Mouse (Mus musculus): ENCODE measurements around the gene Mospd3. TPM values are rescaled to one million over a fixed set of nuclear protein-coding genes. Genes with fewer than 3 reads are reported as not detected.
"Not testable (repeated sequence)": the region's sequence is repeated elsewhere in the genome, so short reads cannot be mapped to it uniquely, and the experiment has no call there.

Mospd3 gene
- total RNA-seq, 2 experiments from 2014 or later: 31.1 to 35.3 TPM

DNA sequence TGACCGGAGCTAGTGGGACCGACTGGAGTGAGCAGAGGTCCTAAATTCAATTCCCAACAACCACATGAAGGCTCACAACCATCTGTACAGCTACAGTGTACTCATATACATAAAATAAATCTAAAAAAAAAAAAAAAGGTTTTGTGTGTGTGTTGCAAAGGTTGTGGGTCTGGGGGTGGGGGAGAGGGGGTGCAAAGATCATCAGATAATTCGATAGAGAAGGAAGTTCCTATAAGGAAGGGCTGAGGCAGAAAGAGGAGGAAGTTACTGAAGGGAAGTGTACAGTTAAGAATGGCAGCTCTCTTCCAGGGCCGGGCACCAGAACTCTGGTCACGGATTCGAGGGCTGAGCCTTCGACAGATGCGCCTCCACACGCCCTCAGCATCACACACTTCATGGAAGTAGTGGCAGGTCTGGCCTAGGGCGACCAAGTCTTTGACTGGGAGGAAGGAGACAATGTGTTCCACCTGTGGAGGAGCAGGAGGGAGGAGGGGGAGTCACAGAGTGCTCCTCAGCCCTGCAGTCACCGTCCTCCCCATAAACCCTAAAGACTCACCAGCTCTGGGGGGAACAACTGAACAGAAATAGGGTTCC, 23.2 kb upstream of the Mospd3 start:
- no peak for DNase-seq (ENCODE audit: low spot score in 2 of 2)

DNA sequence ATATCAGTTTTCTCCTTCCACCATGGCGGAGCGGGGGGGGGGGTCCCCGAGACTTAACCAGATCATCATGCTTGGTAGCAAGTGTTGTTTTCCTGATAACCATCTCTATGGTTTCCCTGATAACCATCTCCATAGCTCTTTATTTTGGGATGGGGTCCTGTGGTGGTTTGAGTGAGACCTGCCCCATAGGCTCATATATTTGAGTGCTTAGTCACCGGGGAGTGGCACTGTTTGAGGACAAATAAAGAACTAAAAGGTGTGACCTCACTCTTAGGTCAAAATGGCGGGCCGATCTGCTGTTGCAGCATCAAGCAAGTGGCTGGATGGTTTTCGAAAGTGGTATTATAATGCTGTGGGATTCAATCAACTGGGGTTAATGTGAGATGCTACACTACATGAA, 14.5 kb upstream of the Mospd3 start:
- no peak for DNase-seq (ENCODE audit: low spot score in 2 of 2)

DNA sequence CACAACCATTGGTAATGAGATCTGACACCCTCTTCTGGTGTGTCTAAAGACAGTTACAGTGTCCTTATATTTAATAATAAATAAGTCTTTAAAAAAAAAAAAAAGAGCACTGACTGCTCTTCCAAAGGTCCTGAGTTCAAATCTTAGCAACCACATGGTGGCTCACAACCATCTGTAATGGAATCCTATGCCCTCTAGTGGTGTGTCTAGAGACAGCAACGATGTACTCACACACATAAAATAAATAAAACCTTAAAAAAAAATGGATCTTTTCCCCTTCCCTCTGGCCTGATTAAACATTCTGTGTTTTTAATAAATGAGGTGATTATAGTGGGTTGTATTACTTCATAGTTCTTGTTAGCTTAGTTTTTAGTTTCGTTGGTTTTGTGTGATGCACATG, 14.1 kb upstream of the Mospd3 start:
- not testable (repeated sequence) for DNase-seq (ENCODE audit: low spot score in 2 of 2)

DNA sequence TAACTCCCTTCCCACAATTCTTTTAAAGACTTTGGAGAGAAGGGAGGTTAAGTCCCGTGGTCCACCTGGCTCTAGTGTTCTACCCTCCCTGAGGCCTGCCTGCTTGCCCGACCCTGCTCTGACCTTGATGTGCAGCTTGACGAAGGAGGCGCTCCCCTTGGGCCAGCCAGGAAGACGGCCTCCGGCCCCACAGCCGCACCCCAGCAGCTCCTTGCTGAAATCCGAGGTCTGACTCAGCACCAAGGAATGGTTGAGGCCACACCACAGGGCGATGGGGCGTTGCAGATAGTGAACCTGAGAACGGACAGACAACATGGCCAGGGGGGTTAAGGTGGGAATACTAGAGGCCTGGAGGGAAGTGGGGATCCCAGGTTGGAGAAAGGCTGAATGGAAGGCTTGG, 12.7 kb upstream of the Mospd3 start, which contains the start of gene Pcolce:
Pcolce (minus strand) TSS at position 235 of the 400 bp plus-strand sequence.
- no peak for DNase-seq (ENCODE audit: low spot score in 2 of 2)

DNA sequence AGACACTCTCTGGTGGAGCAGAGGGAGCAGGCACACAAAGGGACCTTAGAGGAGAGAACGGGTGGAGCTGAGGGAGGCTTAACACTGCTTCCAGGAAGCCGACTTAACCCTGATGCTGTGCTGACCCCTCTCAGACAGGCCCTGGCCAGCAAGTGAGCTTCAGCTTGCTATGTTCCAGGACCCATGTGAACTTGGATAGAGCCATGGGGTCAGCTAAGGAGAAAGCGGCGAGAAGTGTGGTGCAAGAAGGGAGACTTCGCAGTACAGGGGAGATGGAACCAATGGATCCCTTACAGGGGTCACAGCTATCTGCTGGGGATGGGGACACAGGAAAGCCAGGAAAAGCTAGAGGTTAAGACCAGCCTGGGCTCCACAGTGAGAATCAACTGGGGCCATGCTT, 12.2 kb upstream of the Mospd3 start:
- DNase-seq (ENCODE audit: low spot score in 2 of 2): no peak

DNA sequence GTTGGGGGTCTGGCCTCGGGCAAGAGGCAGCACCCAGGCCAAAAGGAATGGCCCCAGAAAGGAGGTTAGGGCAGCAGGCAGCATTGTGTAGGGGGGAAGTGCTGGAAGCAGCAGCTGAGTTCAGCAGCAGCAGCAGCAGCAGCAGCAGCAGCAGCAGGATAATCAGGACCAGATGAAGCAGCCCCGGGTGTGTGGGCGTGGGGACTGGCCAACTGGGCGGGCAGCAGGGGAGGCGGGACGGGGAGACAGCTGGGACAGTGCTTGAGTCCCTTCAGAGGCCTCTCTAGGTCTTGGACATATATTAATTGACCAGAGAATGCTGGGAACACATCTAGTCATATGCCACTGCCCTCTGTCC, 10.4 kb upstream of the Mospd3 start:
- DNase-seq (ENCODE audit: low spot score in 2 of 2): peak; percentile 72 to 87

DNA sequence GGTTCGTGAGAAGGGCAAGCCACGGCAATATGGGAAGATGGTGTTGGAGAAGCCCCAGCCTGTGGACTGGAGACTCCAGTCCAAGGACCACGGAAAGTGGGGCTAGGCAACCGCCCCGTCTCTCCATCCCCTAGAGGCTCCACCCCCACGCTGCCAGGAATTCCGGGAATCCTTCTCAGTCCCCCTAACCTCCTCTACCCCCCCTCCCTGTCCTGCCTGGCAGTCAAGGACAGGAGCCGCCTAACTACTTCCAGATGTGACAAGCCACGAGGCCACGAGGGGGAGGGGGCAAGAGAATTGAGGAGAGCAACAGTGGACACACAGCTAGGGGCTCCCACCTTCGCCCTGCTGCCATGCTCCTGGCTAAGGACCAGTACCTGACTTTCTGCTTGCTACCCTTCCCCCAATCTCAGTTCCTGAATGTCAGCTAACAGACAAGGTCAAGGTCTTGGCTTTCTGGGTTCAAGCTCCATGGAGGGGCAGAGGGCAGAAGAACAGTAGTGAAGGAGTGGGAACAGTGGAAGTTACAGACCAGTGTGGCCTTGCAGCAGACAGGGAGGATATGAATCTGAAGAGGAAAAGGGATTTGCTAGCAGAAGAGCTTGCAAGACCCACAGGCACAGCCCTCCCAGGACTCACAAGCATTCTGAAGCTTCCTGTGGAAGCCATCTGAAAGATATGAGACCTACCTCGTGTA, 9.8 kb upstream of the Mospd3 start:
- peak; percentile 80 to 89 for DNase-seq (ENCODE audit: low spot score in 2 of 2)

DNA sequence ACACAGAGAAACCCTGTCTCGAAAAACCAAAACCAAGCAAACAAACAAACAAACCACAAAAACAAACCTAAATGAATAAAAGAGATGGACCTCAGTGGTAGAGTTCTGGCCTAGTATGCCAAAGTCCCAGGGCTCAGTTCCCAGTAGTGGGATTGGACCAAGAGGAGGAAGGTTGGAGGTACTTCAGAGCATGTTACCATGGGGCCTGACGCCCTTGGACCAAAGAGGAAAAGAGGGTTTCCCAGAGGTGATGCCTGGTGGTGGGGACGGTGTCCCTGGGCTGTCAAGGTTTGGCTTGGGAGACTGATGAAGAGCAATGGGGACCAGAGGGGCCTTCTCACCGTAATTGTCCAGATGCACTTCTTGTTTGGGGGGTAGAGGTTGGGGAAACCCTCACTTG, 9.2 kb upstream of the Mospd3 start:
- no peak for DNase-seq (ENCODE audit: low spot score in 2 of 2)

DNA sequence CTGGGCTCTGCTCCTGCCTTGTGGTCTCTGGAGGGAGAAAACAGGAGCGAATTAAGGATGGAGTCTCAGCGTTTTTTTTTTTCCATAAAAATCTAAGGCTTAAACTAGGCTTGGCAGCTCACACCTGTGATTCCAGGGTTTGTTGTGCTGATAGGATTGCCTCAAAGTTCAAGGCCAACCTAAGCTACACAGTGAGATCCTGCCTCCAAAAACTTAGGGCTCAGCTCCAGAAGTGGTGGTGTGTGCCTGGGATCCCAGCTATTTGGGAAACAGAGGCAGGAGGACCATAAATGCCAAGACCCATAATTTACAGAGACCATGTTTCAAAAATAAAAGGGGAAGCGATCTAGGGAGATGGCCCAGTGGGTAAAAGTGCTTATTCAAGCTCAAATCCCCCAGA, 8.4 kb upstream of the Mospd3 start:
- no peak for DNase-seq (ENCODE audit: low spot score in 2 of 2)

DNA sequence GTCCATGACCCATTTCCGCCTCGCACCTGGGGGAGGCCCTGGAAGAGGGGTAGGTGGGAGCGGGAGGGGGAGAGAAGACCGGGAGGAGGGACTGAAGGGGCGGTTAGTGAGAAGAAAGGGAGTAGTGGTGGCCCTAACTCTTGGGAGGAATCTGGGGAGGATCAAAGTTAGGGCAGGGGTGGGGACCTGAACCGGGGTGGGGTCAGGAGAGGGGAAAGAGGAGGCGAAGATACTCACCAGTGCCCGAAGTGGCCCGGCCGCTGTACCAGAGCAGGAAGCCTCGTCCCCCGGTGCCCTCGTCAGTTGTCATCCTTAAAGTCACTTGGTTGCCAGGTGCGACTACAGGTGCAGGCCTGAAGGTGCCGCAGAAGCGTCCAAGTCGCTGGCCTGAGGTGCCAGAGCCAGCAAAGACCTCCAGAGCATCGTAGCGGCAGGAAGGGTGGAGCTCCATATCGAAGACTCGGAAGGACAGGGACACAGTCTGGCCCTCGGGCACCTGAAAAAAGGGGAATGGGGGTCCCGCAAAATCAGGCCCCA, 7.9 kb upstream of the Mospd3 start:
- DNase-seq (ENCODE audit: low spot score in 2 of 2): no peak

DNA sequence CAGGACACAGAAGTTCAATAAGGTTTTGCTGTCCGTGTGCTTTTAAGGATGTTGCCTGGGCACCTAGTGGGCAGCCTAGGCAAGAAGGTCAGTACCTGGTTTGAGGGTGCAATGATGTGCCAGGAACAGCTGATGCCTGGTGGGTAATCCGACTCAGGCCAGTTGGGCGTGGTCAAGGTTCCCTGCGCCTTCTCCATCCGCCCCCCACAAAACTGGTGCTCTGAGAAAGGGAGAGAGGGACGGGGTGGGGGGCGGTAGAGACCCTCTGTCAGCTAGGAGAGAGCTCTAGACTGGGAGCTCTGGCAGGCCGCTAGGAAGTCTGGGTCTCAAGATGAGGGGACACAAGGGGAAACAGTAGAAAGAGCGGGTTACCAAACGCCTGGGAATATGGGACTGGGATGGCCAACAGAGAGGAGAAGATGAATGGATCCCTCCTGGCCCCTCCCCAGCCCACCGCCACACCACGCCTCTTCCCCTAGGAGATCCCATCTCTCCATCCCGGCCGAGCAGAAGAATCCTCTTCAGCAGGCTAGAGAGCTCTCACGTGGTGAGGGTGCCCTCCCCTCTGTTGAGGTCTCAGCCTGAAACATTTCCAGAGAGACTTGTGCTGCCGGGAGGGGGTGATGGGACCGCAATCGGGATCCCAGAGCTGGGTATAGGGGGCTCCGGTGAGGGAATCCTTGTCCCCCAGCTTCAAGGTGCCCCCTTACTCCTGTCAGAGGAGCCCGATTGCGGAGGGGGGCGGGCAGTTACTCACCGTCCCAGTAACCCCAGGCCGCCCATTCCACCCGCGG, 7.2 kb upstream of the Mospd3 start:
- no peak for DNase-seq (ENCODE audit: low spot score in 2 of 2)

DNA sequence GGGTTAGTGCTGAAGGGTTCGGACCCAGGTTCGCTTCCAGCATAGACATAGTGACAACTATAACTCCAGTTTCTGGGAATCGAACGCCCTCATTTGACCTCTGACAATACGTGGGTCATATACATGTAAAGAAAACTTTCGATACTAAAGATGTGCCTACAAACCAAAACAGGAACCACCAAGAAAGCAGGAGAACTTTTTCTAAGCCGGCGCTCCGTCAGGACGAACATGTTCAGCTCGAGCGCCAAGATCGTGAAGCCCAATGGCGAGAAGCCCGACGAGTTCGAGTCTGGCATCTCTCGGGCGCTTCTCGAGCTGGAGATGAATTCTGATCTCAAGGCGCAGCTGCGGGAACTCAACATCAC, 489 bp upstream of the Mospd3 start:
- peak in 1 of 2 experiments; percentile 38 for DNase-seq (ENCODE audit: low spot score in 2 of 2)

DNA sequence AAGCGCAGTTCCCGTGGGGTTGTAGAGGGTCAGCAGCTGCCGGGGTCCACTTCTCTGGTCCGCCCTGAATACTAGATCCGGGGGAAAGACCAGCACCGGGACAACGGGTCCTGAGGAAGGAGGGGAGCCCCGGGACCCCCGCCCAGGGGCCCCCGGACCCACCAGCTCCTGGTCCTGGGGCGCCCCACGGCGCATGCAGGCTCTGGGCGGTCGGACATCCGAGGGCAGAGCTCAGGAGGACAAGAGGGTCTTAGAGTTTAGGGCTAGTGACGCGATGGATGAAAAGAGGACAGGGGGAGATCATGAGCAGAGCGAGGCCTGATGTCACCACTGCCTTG, 608 bp downstream of the Mospd3 start:
- DNase-seq (ENCODE audit: low spot score in 2 of 2): no peak

DNA sequence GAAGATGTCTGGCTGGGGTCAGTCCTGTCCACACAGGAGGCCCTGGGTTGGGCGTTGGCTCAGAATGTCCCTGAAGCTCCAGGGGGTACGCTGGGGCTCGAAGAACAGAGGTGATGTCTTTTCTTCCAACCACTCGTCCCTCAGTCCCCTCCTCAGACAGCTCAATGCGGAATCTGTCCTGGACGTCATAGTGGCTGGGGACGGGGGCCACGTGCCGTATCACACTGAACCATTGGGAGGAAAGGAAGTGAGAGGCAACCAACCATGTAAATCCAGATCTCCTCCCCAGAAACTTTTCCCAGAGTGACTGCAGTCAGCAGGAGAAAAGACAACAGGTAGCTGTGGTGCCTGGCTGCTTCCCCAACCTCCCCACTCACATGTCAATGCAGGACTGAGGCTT, 1.3 kb downstream of the Mospd3 start:
- no peak for DNase-seq (ENCODE audit: low spot score in 2 of 2)

DNA sequence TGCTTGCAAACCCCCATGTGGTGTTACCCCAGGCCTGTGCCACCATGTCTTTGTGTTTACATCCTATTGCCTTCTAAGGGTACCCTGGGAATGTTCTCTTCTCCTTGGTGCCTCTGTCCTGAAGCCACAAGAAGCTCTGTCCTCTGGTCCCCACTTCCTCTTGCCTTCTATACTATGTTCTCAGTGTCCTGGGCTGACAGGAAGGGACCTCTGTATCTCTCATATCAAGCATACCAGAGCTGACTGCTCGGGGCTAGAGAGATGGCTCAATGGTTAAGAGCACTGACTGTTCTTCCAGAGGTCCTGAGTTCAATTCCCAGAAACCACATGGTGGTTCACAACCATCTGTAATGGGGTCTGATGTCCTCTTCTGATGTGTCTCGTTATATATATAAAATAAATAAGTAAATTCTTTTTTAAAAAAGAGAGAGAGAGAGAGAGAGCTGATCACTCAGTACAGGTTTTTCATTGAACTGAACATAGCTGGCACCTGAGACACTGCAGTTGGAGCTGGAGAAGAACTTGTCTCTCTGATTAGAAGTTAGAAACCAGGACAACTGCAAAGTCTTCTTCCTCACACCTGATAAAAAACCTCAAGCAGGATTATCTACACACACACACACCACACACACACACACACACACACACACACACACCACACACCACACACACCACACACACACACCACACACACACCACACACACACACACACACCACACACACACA, 2.6 kb downstream of the Mospd3 start:
- no peak for DNase-seq (ENCODE audit: low spot score in 2 of 2)

DNA sequence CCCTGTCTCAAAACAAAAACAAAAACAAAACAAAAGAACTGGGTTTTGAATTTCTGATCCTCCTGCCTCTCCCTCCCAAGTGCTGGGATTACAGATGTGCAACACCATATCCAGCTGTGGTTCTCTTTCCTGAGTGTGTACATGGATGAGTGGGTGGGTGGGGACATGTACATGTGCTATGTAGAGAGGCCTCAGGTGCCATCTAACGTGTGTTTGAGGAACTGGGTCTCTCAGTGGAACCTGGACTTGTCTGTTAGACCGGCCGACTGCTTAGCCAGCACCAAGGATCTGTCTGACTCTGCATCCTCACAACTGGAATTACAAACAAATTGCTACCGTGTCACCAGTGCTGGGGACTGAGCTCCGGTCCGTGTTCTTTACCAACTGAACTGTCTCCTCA, 3.2 kb downstream of the Mospd3 start:
- DNase-seq (ENCODE audit: low spot score in 2 of 2): no peak

DNA sequence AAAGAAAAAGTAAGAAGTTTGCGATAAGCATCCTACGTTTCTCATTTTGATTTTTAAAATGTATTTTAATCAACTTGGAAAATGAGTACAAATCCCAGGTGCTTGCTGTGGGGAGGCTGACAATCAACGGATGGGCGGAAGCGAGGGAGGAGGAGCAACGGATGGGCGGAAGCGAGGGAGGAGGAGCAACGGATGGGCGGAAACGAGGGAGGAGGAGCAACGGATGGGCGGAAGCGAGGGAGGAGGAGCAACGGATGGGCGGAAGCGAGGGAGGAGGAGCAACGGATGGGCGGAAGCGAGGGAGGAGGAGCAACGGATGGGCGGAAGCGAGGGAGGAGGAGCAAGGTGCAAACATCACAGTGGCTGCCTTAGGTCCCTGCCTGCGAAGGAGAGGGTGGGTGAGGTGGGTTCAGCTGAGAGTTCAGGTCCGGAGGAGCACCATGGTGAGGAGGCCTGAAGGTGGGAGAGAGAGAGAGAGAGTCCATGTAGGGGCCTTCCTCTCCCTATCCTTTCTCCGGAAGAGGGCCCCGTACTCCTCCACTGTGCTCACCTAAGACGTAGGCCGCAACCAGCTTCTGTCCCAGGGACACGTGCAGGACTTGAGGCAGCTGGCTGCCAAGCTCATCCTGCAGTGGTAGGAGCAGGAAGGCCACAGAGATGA, 4.1 kb downstream of the Mospd3 start:
- no peak for DNase-seq (ENCODE audit: low spot score in 2 of 2)

DNA sequence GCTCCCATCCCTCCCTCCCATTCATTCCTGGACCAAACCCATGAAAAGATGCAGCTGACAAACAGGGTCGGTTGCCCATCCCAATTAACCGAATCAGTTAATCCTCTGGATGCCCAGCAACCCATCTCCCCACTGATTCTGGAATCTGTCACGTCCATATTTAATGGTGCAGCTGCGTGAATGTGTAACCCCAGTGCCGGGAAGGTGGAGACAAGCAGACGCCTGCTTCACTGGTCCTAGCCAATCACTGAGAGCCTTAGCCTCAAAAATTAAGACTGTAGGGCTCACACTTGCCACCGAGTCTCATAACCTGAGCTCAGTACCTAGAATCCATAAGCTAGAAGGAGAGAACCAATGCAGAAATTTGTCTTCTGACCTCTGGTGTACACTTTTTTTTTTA, 4.9 kb downstream of the Mospd3 start:
- DNase-seq (ENCODE audit: low spot score in 2 of 2): no peak

DNA sequence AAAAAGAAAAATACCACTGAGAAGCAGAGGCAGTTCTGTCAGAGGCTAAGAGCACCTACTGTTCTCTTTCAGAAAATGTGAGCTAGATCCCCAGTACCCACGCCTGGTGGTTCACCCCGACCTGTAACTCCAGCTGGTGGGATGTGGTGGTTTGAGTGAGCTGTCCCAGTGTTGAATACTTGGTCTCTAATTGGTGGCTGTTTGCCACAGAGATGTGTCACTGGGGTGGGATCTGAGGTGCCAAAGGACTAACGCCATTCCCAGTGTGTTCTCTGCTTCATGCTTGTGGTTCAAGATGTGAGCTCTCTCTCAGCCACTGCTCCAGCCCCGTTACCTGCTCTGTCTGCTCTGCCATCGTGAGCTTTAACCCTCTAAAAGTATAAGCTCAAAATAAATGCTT, 10.4 kb downstream of the Mospd3 start:
- no peak for DNase-seq (ENCODE audit: low spot score in 2 of 2)

DNA sequence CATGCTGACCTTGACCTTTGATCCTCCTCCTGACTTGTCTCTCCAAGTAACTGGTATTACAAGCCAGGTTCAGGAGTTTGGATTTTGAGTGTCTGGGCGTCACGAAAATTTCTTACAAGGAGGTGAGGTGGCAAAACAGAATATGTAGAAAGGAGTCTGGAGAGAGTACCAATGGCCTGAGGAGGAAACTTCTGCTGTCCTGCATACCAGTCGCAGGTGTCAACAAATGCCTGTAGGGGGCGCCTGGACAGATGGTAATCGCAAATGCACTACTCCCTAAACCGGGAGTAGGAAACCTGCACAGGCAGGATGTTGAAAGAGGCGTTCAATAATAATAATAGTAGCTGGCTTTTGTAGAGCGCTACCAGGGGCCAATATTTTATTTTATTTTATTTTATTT, 15.9 kb downstream of the Mospd3 start:
- peak in 1 of 2 experiments; percentile 74 for DNase-seq (ENCODE audit: low spot score in 2 of 2)

DNA sequence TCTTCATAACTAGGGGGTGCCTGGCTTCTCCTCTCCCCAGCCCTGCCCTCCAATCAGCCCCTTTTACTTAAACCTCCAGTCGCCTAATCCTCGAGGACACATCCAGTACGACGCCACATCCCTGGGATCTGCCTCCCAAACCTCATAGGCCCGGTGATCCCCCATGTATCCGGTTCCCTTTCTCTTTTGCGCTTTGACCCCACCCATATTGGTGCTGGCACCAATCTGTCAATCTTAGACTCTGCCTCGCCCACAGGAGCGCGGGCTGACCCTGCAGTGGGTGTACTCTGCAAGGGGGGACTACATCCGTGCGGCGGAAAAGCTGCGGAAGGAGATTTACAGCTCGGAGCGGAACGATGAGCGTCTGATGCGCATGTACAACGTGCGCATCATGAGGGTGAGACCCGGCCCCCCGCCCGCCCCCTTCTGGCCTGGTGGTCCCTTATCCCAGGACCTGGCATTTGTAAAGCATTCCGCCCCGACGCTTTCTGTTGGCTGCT, 17.1 kb downstream of the Mospd3 start:
- DNase-seq (ENCODE audit: low spot score in 2 of 2): peak in 1 of 2 experiments; percentile 33
